ENCODE assay signal across 8 mouse cellular contexts in genomic region chr3:27467505-27468020, GRCm38 (mm10).
A peak's percentile ranks its signal among the peaks of the same experiment; 100 is the strongest.
DNase-seq lines count a peak whose midpoint lies in the region; ATAC-seq lines count a peak whose summit lies in the region.

No protein-coding gene starts in this region.

- H3K36me3 ChIP-seq in kidney, embryonic 16.5 days (ENCODE audit: insufficient read depth, low read length), result peaks cover 58% of the 10 kb centered on the region

- DNase-seq in adrenal gland, postnatal 14 days, result peak; percentile 67
- DNase-seq in adrenal gland, adult 2 months, result no peak
- peak; percentile 58 to 64 for DNase-seq in kidney, postnatal 4 days
- DNase-seq in c-Kit-positive CD71-negative TER-119-negative erythroid progenitor cells, embryonic 14.5 days (ENCODE audit: low read depth), result peak; percentile 9
- DNase-seq in retina, postnatal 1 day, result peak; percentile 26
- DNase-seq in right cerebral cortex, postnatal 36 days (ENCODE audit: low spot score in 2 of 2), result no peak
- DNase-seq in right cerebral cortex, adult 18-20 months, result no peak

- H3K27ac ChIP-seq in kidney, embryonic 16.5 days (ENCODE audit: low read length), result no peak overlapping the region

- no peak overlapping the region for H3K4me2 ChIP-seq in kidney, embryonic 16.5 days (replicated peaks; ENCODE audit: low read depth, low read length)

- 72% methylated on average over 11 of the region's 11 CpGs for WGBS in kidney, embryonic 16.5 days

- no peak overlapping the region for H3K9ac ChIP-seq in kidney, embryonic 16.5 days (replicated peaks; ENCODE audit: low read length)

- no peaks in the 10 kb centered on the region for H3K27me3 ChIP-seq in kidney, embryonic 16.5 days (ENCODE audit: insufficient read depth, low read length)

- ATAC-seq in kidney, embryonic 16.5 days (ENCODE audit: low FRiP score, low TSS enrichment), result no peak

- 0 out of 2 replicates have a peak, but pooled peaks cover 5% of the 10 kb centered on the region for H3K4me1 ChIP-seq in kidney, embryonic 16.5 days (ENCODE audit: insufficient read depth, low read length)

- H3K9me3 ChIP-seq in kidney, embryonic 16.5 days (ENCODE audit: low read length), result no peaks in the 10 kb centered on the region

- H3K4me3 ChIP-seq in kidney, embryonic 16.5 days (ENCODE audit: low read length), result no peak overlapping the region

Comparison
In these comparisons a context has a peak if more than half of its experiments do, and no peak if none do; other contexts are left out.
1. DNase-seq: peak in adrenal gland, postnatal 14 days (single experiment), kidney, postnatal 4 days (2 of 2), c-Kit-positive CD71-negative TER-119-negative erythroid progenitor cells, embryonic 14.5 days (single experiment) and retina, postnatal 1 day (single experiment); none in adrenal gland, adult 2 months (single experiment), right cerebral cortex, postnatal 36 days (0 of 2) and right cerebral cortex, adult 18-20 months (single experiment).